Mouse (Mus musculus) lung, postnatal 0 days (tissue): ENCODE measurements around the gene Trim80.

Experiments
- CTCF ChIP-seq: IDR thresholded peaks from 2 replicates; pipeline ENCODE4 v1.5.1; 2016; ENCODE audit warnings: antibody characterized with exemption, mild to moderate bottlenecking
- EP300 ChIP-seq: IDR thresholded peaks from 2 replicates; pipeline ENCODE4 v1.6.1; 2016; ENCODE audit warnings: antibody characterized with exemption, mild to moderate bottlenecking, control low read depth

DNA sequence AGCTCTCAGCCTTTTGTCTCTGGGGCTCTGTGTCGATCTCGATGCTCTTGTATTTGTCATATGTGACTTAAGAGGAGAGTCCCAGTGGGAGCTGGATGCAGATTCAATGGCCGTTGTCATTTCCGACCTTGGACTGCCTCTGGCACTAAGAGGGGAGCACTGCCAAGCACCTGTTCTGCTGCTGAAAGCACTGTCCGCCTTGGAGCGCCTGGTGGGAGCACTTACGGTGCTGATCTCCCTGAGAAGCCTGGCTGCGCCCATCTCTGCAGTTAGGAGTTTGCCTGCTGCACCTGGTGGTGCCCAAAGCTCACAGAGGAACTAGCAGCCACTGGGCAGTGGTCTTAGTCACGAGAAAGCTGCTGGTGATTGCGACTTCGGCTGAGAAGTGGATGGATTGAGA lies 42.9 kb downstream of the Trim80 start:
- no peak for TF ChIP-seq EP300
- no peak for TF ChIP-seq CTCF
